Mouse (Mus musculus): ENCODE data around the gene Vmn2r61. TPM values are rescaled to one million over a fixed set of nuclear protein-coding genes. Genes with fewer than 3 reads are reported as not detected.

Vmn2r61 gene
- not detected in 2 replicates for polyA plus RNA-seq (2012; rRNA removed)

GRCm38 (mm10) chr7:42259753-42260152 lies at the start of gene Vmn2r61:
Gene Vmn2r61 (plus strand): TSS chr7:42260053.
- WGBS = 79% methylated on average over 1 of the region's 1 CpGs
- Histone ChIP-seq H3K4me1 (ENCODE audit: control insufficient read depth, insufficient read depth, low read length) (no peaks in the 10 kb centered on the region), H3K4me3 (replicated peaks; ENCODE audit: extremely low read depth, low read depth, low read length) (no peak within 1 kb of the TSS)
- DNase-seq = no peak
- TF ChIP-seq CTCF (IDR thresholded peaks at IDR 0.05; ENCODE audit: insufficient read depth, low read length) (no peak), POLR2A (IDR thresholded peaks at IDR 0.05; ENCODE audit: borderline replicate concordance, extremely low read depth, low read depth, low read length) (no peak)

Other genes starting within 250 kb of the Vmn2r61 start
- not detected in 2 replicates for gene Vmn2r59, start 201.0 kb upstream of the Vmn2r61 start, polyA plus RNA-seq (2012; rRNA removed)
- not detected in 2 replicates for gene Vmn2r60, start 152.3 kb upstream of the Vmn2r61 start, polyA plus RNA-seq (2012; rRNA removed)
- not detected in 2 replicates for gene 4933421I07Rik, start 188.1 kb downstream of the Vmn2r61 start, polyA plus RNA-seq (2012; rRNA removed)
- 4.2 and 4.9 TPM in 2 replicates for gene Zfp141, start 245.7 kb downstream of the Vmn2r61 start, polyA plus RNA-seq (2012; rRNA removed)

Data from lung, adult 2 months (tissue).